22 mouse cellular contexts compared by ENCODE assay signal in genomic region chr1:177627814-177628213, GRCm38 (mm10).
"Had no signal": no experiment of that assay in that cellular context is flagged by ENCODE, and none has a peak within 500 bp of the region (broad histone marks: within the 10 kb centered on the region; RNA-seq: fewer than 3 reads in every experiment).

No protein-coding gene starts in this region.

- ATAC-seq: liver, postnatal 0 days; lung, postnatal 0 days; midbrain, embryonic 16.5 days had no signal

- H3K36me3 ChIP-seq: lung, embryonic 15.5 days; midbrain, embryonic 10.5 days; midbrain, embryonic 12.5 days; neural tube, embryonic 13.5 days; neural tube, embryonic 15.5 days had no signal

- H3K4me2 ChIP-seq: lung, embryonic 15.5 days; midbrain, embryonic 12.5 days; neural tube, embryonic 13.5 days; neural tube, embryonic 15.5 days had no signal

- H3K27me3 ChIP-seq: lung, embryonic 15.5 days; midbrain, embryonic 12.5 days; neural tube, embryonic 13.5 days; neural tube, embryonic 15.5 days had no signal

- H3K9ac ChIP-seq: liver, postnatal 0 days; lung, embryonic 15.5 days; midbrain, embryonic 12.5 days; neural tube, embryonic 13.5 days; neural tube, embryonic 15.5 days had no signal

- DNase-seq: liver, postnatal 0 days; lung, adult 2 months; lung, postnatal 14 days; lung, postnatal 36 days; midbrain, embryonic 14.5 days; retina, postnatal 1 day; right cerebral cortex, adult 18-20 months; right cerebral cortex, postnatal 25 days; right cerebral cortex, postnatal 4 days; spleen, adult 18-20 months; thymus, adult 2 months; thymus, postnatal 25 days; thymus, postnatal 4 days had no signal

- H3K4me3 ChIP-seq: lung, embryonic 15.5 days; midbrain, embryonic 10.5 days; midbrain, embryonic 12.5 days; myocyte; neural tube, embryonic 13.5 days; neural tube, embryonic 15.5 days had no signal

- H3K9me3 ChIP-seq: lung, embryonic 15.5 days; midbrain, embryonic 10.5 days; midbrain, embryonic 12.5 days; neural tube, embryonic 13.5 days; neural tube, embryonic 15.5 days had no signal

- H3K27ac ChIP-seq: lung, embryonic 15.5 days; macrophage; midbrain, embryonic 10.5 days; midbrain, embryonic 12.5 days; neural tube, embryonic 13.5 days; neural tube, embryonic 15.5 days had no signal
